Mouse (Mus musculus) gastrocnemius, postnatal 36 days (tissue): ENCODE results near the gene Ccdc115. TPM values are rescaled to one million over a fixed set of nuclear protein-coding genes. Genes with fewer than 3 reads are reported as not detected.
"Not testable (repeated sequence)": the region's sequence is repeated elsewhere in the genome, so short reads cannot be mapped to it uniquely, and the experiment has no call there.

Source experiments
- DNase-seq, 2 experiments: peaks; one replicate each; pipeline ENCODE4 v3.0.0; 2022
- intact Hi-C: fragments of 180-260 bp; cut with DNase I; formaldehyde crosslinking; loops from one replicate; pipeline ENCODE4 v1.15.1; 2025
- total RNA-seq, 2 experiments: library from RNA; stranded (reverse); gene quantifications; 2 replicates each; pipeline ENCODE4 v1.2.3; 2021

Ccdc115 gene
- total RNA-seq, 2 experiments from 2014 or later = 8.3 to 10.2 TPM

GRCm38 (mm10) chr1:34439961-34440630 lies 624 bp upstream of the Ccdc115 start:
- DNase-seq = peak in 1 of 2 experiments; percentile 20
- intact Hi-C loops = no loop called here

GRCm38 (mm10) chr1:34438381-34439051 lies 956 bp downstream of the Ccdc115 start:
- no peak for DNase-seq
- intact Hi-C loops = no loop called here

DNA sequence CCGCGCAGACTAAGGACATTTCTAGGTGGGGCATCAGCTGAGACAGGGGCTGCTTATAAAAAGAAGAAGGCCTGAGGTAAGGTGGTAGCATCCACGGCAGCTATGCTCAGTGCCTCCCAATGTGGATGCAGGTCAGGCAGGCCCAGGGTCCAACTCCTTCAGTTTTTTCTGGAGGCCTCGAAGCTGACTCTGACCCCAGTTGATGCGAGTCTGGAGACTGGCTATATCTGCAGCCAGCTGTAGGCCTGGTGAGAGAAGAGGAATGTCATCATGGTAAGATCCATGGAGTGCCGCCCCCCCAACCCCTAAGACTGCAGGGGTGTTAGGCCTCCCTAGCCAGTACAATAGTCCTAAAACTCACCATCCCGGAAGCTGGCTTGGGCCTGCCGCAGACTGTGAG lies 2.1 kb downstream of the Ccdc115 start:
- DNase-seq, intact Hi-C loops: not testable (repeated sequence)

DNA sequence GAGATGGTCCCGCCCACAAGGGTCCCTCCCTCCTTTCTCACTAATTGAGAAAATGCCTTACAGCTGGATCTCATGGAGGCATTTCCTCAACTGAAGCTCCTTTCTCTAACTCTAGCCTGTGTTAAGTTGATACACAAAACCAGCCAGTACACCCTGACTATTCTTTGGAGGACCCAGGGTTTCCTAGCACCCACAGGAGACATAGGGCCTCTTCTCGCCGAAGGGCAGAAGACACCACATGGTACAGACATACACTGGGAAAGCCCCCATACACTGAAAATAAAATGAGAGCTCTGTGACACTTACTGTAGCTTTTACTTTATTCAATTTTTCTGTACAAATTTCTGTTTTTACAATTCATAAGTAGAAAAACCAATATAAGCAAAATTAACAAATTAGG lies 3.1 kb downstream of the Ccdc115 start:
- DNase-seq = no peak
- intact Hi-C loops = no loop called here

DNA sequence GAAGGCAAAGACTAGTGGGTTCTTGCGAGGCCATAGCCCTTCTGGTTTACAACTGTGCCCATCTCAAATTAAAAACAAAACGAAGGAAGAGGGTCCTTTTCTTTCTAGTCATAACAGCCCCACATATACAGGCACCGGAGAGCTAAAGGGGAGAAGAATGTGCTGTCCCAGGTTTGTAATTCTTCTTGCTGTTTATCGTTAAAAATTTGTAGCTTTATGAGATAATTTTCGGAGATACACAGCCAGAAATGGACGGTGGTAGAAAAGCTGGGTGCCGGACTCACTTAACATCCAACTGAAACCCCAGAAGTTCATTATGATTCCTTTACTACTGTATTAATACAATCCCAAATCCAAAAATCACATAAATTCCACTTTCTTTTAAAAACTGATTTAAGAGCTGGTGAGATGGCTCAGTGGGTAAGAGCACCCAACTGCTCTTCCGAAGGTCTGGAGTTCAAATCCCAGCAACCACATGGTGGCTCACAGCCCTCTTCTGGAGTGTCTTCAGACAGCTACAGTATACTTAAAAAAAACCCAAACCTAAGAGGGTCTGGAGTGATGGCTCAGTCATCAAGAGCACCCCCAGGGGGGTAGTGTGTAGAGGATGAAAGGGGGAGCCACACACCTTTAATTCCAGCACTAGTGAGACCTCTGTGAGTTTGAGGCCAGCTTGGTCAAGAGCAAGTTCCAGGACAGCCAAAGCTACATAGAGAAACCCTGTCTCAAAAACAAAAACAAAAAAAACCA lies 3.9 kb downstream of the Ccdc115 start:
- no peak for DNase-seq
- intact Hi-C loops = no loop called here

- peak; percentile 79 to 87 for DNase-seq
- intact Hi-C loops = no loop called here
These were observed 4.8 kb downstream of the Ccdc115 start for GRCm38 (mm10) chr1:34434660-34435160.

DNA sequence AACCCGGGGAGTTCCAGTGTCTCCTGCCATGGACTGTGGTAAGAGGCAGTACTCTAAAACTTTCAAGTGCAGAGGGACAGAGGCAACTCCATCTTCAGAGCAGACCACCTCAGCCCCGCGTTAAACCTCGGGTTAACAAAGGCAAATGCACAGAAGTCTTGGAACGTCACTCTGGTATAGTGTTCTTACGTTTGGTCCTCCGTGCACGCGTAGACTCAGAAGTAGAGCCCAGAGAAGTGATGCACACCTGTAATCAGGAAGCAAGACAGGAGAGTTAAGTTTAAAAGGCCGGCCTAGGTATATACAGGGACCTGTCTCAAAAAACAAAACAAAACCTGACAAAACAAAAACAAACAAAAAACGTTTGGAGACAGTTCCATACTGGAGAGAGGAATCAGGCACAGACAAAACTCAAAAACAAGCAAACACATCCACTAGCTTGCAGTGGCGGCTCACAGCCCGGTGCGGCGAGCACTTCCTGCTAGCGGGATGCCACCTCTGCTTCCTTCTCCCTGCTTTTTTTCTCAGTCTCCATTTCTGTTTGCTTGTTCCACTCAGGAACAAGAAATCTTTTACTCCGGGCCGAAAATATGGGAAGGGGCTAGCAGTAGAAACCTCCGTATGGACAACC lies 5.5 kb downstream of the Ccdc115 start:
- intact Hi-C loops = no loop called here
- DNase-seq = no peak

GRCm38 (mm10) chr1:34432776-34433481 lies 6.5 kb downstream of the Ccdc115 start:
- intact Hi-C loops = no loop called here
- DNase-seq = no peak

GRCm38 (mm10) chr1:34432411-34432775 lies 7.1 kb downstream of the Ccdc115 start:
- intact Hi-C loops = no loop called here
- DNase-seq = no peak

- intact Hi-C loops = no loop called here
These were observed 8.0 kb downstream of the Ccdc115 start for GRCm38 (mm10) chr1:34431431-34431830.

DNA sequence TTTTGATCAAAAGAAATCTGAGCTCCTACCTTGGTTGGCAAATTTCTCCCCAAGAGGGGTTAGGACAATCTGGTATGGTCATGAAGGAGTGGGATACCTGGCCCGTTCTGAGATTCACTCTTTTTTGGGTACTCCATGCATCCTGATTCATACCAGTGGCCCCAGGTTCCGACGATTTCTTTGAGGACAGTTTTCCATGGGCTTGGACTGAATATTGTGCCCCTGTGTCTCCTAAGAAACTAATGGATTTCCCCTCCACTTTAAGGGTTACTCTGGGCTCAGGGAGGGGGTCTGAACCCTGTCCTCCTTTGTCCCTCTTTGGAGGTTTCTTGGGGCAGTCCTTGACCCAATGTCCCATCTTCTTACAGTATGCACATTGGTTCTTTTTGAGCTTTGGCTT lies 8.5 kb downstream of the Ccdc115 start:
- intact Hi-C loops = no loop called here
- DNase-seq = no peak

More at GRCm38 (mm10) chr1:34431431-34431830, 8.0 kb downstream of the Ccdc115 start:
- no peak for DNase-seq

- intact Hi-C loops = no loop called here
- no peak for DNase-seq
These were observed 10.2 kb downstream of the Ccdc115 start for GRCm38 (mm10) chr1:34429281-34429680.

DNA sequence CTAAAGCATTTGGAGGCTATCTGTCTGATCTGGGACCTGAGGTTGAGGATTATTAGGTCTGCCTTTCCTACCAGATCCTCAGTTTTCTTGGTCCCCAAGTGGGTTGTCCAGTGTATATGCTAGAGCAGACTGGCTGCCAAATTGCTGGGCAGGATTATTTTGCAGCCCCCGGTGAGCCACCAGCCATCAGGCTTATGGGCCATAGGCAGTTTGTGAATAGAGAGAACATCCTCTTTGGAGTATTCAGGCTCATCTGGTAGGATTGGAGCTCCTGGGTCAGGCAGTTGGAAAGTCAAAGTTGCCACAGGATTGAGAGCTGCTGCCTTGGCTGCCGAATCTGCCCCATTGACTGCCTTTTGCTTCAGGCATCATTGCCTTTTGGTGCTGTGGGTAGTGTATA lies 11.0 kb downstream of the Ccdc115 start:
- intact Hi-C loops = no loop called here
- DNase-seq = no peak

DNA sequence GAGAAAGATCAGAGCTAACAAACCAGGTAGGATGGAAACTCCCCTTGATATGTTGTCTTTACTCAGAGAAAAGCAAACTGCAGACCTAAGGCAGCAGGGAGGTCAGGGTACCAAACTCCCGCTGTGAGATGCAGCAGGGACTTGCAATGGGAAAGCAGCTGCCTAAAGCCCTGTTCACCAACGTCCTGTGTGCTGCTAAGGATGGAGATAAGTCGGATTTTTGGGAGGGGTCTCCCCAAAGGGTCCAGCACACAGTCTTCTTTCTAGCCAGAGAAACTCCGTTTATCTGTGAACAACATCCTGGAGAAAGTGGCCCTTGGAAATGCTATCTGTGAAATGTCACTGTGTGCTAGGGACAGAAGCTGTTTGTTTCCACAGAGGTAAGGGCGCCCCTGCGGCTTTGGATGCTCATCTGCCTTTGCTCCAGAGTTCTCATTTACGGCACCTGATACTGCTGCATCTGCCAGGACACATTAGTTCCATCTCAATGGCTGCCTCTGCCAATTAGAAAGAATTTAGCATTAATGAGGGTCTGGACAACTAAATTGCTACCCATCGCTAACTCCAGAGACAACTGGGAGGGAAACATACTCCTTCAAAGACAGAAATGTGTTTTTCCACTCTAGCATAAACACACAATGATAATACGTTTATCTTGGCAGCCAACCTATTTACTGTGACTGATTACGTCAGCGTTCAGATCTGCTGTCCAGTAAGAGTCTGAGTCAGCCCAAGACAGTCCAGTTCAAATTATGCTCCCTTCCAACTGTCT lies 40.1 kb downstream of the Ccdc115 start:
- intact Hi-C loops = no loop called here
- no peak for DNase-seq

- intact Hi-C loops = no loop called here
- DNase-seq = no peak
These were observed 43.2 kb downstream of the Ccdc115 start for GRCm38 (mm10) chr1:34396321-34396720.

DNA sequence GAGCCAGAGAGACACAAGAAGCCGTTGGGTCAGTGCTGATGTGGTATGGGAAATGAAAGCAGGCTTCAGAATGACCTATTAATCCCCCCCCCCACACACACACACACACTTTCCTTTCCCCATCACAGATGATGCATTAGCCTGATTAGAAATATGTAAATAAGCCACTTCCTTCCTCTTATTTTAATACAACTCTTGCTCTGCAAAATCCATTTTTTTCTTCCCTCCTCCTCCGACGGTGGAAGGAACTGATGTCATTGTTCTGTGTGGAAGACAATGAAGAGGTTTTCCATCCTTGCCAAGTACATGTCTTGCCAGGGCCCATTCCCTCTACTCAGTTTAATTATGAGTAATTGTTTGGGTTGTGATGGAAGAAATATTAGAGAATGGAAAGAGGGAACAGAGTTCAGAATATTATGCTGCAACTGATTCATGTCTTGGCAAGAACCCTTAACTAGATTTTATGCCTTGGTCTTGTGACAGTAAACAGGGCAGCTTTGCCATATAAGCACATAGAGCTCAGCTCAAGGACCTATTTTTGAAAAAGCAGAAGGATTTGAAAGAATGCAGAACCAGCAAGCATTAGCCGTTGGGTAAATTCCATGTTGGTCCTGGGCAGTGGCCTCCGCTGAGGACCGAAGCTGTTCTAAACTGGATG lies 50.1 kb downstream of the Ccdc115 start:
- DNase-seq = peak in 1 of 2 experiments; percentile 31
- intact Hi-C loops = no loop called here

DNA sequence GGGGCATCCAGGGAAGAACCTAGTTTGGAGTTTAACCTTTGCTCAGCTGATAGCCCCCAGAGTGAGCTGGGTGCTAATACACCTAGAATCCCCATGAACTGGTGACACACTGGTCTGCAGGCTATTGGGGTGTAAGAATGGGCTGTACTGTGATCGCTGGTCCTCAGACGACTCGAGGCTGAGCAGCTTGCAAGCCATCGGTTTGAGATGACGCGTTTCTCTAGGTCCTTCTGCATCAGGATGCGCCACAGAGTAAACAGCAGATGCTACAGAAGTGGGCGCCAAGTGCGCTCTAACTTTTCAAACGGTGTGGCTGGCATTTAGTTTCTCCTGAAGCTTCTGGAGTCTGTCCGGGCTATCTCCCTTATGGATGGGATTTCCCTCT lies 50.6 kb downstream of the Ccdc115 start:
- no peak for DNase-seq
- intact Hi-C loops = no loop called here

- DNase-seq = no peak
- intact Hi-C loops = no loop called here
These were observed 51.8 kb downstream of the Ccdc115 start for GRCm38 (mm10) chr1:34387346-34388327.
